Mouse (Mus musculus): Measurements from ENCODE around the gene Slco2a1.
"Not testable (repeated sequence)": the region's sequence is repeated elsewhere in the genome, so short reads cannot be mapped to it uniquely, and the experiment has no call there.

- not testable (repeated sequence) for TF ChIP-seq CTCF (conservative IDR thresholded peaks at IDR 0.05; ENCODE audit: low read length); POU5F1 (IDR thresholded peaks at IDR 0.05; ENCODE audit: borderline replicate concordance, low read length); NANOG (IDR thresholded peaks at IDR 0.05; ENCODE audit: borderline replicate concordance, low read length)
Observed at GRCm38 (mm10) chr9:103108341-103108798, 119.9 kb downstream of the Slco2a1 start.

All from E14TG2a.4 (cell line).